Mouse (Mus musculus): Measurements from ENCODE around the gene Nfia.

The Nfia gene

DNA sequence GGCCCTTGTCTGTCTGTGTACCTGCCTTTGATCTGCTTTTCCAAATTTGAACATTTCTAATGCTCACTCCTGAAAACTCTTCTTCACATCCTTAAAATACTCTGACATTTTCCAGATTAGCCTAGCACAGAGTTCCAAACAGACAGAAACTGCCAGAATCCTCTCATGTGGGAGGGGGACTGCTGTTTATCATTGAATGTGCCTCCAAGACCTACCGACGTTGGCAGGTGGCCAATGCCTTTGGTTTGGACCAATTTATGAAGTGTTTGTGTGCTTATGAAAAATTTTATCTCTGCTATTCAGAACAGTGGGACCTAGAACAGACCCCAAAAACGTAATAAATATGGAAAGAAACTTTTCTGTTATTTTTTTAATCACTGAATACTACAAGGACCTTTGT, 103.4 kb downstream of the Nfia start:
- no peak for DNase-seq

DNA sequence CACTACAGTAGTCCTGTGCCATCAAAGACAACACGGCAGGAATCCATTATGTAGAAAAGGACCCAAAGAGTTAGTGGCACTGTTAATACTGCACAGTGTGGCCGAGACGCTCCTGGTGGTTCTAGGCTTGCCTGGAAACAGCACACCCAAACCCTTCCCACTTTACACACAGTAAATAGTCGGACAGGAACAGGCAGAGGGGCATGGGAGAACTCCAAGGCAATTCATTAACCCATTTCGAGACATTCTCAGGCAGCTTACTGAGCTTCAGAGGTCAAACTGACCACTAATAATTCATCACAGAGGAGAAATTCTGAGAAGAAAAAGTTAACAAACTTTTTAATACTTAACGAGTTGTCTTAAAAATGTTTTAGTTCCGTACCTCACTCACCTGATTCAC, 107.2 kb downstream of the Nfia start:
- no peak for DNase-seq

DNA sequence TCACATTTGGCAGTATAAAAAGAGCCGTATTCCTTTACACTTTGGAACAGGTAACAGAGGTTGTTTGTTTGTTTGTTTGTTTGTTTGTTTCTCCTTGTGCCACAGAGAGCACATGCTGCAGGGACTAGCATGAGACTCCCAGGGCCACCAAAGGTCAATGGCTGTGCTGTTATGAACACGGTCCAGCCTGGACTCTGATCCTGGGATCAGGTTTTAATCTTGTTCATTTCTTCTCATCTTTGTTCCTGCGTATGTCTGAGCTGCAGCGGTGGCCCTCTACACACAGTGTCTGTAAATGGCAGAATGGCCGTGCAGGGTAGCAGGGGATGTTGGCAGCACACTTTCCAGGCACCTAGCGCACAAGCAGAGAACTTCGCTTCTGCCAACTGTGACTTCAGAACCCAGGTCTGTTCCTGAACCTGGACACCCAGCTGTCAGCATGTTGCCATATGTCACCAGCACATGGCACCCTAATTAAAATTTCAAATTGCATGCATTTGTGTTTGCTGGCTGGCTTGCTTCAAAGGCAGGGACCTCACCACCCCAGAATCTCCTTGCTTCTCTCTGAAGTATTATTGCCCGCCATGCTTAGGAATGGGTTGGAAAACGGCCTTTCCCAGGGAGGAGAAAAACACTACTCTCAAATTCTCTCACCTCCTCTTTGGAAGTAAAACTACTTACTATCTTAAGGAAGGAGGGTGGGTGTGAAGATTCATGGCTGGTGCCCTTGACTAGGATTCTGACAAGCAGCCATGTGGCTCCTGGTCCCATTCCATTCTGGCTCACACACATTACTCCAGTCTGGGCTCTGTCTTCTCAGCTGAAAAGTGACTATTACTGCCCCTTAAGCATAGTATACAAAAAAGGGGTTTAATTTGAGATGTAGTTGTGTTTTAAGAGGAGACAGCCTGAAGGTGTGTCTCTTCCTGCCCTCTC, 107.9 kb downstream of the Nfia start:
- peak; percentile 95 for DNase-seq

DNA sequence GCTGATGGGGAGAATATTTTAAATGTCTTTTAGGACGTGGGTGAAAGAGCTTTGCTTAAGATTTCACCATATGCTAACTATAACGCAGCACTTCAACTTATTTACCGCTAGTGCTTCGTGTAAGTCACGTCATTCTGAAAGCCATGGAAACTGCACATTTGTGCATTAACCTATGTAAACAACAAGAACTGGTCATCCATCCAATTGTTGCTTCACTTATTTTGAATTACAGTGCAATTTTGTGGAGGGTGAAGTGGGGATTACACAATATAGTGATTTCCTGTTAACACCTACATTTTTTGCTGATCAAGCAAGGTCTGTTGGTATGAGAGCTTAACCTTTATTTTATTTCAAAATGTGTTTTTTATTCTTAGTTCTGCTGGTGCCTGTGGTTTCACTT, 113.0 kb downstream of the Nfia start:
- DNase-seq = no peak

DNA sequence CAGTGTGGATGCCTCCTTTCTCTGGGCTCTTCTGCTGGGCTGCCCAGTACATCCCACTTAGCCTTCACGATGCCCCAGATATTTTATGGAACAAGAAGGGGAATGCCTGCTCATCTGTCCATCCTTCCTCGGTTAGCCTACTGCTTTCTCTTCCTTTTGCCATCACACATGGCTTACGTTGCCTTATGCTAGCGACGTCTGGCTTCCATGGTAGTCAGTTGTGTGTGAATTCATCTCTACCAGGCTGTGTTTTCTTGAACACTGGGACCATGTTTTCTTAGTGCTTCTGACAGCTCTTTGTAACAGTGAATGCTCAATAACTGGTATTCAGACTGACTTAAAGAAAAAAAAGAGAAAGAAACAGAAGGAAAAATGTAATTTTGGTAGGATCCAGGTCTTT, 113.7 kb downstream of the Nfia start:
- DNase-seq = no peak

DNA sequence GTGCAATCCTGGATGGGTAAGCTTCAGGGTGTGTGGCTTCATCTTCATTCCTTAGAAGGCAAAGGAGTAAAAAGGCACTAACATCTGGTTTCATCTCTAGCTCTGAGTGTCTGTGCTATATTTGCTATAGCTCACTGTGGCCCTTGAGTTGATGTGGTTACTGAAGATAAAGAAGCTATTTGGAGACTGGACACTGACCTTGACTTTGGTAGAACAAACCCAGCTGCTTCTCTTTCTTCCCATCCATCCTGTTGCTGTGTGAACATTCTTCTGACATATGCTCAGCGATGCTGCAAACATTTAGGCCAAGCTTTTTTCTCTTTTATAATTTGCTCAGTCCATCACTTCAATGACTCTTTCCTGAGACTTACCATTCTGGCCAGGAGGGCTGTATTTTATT, 114.7 kb downstream of the Nfia start:
- no peak for DNase-seq

DNA sequence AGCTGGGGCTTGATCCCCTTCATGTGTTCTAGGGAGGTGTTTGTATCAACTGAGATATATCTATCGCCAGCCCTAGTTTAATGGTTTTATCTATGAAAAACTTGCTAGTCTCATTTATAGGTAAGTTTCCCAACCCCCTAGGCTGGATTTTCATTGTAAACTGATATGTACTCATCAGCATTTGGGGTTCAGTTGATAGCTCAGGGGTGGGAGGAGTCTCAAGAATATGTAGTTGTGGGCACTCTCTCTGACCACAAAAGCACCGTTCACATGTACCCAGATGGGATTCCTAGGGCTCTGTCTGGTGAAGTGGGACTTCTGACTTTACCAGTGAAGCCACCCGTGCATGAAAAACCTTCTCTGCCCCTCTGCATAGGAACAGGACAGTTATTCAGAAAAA, 118.5 kb downstream of the Nfia start:
- DNase-seq = no peak

DNA sequence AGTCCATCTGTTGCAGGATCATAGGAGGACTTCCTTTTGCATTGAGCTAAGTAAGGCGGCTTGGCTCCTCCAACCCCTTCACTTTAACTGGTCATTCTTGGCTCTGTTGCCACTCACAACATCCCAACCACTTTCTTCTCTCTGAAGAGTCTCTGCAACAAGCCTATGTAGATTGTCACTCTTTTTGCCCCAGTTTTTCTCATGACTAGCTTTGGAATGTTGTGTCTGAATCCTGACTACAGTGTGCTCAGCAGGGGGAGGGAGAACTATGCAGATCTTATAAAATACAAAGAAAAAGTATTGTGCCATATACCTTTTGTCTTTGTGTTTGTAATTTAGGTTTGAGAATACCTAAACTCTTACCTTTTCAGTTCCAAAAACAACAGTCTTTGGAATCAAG, 119.1 kb downstream of the Nfia start:
- DNase-seq = no peak

DNA sequence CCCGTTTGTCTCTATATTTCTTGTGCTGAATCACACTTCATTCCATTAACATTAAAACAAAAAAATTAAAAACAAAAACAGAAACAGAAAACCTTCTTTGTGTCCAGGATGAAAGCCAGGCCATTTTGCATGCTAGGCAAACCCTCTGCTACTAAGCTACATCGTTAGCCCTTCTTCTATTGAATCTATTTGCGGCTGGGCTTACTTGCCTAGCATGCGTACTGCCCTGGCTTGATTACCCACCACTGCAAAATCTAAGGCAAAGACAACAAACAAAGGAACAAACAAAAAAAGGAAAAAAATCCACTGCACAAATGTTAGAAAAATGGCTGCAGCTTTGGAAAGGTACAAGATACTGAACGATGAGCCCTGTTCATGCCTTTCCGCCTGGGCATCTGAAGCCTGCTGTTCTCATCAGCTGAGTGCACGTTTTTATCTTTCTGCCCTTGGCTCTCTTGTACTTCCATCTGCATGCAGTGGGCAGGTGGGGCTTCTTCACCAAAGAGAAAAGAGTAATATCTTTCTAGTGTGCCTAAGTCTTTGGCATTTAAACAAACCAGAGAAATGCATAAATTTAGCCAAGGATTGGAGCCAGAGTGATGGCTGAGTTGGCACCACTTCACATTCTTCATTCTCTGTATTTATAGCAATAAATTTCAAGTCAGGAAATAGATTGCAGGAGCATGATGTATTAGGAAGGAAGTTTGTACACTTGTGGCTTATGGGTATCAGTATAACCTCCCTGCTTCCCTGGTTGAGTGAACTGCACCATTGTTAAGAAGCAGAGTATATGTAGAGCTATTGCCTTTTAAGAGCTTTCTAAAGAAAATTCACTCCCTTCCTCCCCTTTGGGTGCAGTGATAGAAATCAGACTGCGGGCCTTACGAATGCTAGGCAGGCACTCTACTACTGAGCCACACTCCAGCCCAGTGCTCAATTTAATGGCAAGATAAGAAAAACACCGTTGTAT, 121.7 kb downstream of the Nfia start:
- peak; percentile 54 for DNase-seq

DNA sequence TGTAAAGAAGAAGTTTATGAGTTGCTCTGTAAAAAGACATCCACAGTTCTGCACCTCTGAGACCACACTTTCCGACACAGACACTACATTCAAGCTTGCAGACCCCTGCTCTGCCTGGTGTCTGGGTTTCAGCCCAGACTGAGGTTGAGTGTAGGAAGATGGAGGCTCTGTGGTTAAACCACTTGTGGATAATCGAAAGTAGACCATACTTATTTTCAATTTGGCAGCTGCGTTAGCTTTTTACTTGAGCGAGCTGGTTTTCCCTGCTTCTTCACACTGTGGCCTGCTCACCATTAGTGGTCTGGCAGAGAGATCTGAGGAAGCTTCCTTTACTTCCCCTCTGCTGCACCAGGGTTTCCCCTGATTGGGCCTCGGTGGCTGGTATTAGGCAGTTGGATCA, 123.4 kb downstream of the Nfia start:
- DNase-seq = no peak

DNA sequence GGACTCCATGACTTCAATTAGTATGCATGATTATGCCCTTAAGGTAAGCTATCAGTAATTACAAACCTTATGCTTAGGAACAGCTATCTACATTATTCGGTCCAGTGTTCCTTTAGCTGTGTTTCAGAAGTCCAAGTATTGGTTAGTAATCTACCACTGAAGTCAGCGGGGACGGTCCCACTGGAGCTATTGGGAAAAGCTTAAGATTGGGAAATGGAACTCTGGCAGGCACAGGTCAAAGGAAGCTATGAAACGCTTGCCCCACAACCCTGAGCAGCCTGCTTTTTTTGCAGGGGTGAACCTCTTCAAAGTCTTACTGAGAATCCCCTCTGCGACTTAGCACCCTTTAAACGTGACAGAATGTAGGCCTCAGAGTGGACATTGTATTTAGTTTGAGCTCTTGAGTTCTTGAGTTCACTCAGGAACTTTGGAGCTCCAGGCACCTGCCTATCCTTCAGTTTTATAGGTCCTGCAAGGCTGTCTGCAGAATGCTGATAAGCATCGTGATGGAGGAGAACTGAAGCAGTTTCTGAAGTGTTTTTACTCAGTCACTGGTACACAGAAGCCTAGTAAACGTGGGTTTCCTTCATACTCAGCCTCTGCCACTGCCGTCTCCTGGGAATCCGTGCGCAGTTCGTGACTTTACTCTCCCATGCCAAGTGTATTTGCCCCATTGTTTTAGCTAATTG, 127.9 kb downstream of the Nfia start:
- DNase-seq = no peak

DNA sequence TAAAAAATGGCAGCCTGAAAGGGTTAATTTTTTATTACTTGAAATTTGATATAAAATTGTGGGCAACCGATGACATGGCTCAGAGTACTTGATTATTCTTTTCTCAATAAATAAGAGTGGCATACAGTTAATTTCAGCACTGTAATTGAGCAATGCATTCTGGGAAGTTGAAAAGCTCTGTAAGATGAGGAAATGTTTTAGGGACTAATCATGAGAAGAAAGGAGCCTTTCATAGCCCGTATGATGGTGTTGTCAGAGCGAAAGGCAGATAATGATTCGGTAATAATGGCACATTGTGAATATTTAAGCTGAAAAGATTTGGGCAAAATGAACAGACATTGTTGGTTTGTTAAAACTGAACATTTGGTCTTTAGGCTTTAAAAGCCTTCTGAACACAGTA, 133.3 kb downstream of the Nfia start:
- no peak for DNase-seq

DNA sequence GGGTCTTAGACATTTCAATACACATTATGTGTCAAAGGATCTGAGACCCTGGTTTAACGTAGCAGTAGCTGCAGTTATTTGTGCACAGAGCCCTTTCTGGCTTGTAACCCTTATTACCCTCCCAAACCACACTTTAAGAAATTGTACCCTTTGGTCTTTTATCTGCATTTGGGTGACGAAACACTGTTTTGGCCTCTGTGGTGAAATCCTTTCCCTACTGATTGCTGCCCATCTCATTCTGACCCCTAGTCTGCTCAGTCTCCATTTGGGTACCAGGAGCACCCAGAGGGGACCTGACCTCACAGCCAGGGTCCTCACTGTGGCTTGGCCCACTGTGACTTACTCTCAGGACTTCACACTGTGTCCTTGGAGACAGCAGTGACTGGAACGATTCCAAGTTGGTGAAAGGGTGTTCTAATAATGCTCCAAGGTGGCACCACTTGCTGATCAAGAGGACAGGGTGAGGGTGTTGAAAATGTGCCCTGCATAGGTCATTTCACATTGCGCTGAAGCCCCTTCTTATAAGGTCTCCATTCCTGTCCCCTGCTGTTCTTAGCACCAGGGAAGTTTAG, 136.1 kb downstream of the Nfia start:
- DNase-seq = peak; percentile 50

DNA sequence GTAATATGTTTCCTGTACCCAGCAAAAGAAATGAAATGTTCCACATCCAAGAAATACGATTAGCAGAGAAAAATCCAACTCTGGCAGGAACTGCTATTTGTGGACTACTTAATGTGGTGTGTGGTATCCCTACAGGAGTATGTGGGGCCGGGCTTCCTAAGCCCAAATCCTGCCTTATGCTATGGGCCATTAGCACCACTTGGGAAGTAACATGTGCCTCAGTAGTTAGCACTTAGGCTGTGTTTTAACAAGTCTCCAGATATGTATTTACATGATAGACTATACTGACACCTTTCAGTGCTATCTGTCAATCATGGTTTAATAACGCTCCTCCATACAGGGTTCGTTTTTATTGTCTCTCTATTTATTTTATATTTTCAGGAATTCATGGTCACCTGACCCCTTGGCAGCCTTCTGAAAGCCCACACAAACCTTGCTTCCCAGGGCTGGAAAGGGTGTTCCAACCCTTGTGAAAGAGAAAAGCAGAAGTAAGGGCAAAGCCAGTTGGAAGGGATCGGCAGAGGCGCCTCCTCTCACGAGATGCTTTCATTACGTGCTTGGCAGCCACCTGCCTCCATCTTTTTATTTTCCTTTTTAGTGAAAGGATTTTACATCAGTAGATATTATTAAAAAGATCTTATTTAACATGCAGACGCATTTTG, 137.7 kb downstream of the Nfia start:
- no peak for DNase-seq

DNA sequence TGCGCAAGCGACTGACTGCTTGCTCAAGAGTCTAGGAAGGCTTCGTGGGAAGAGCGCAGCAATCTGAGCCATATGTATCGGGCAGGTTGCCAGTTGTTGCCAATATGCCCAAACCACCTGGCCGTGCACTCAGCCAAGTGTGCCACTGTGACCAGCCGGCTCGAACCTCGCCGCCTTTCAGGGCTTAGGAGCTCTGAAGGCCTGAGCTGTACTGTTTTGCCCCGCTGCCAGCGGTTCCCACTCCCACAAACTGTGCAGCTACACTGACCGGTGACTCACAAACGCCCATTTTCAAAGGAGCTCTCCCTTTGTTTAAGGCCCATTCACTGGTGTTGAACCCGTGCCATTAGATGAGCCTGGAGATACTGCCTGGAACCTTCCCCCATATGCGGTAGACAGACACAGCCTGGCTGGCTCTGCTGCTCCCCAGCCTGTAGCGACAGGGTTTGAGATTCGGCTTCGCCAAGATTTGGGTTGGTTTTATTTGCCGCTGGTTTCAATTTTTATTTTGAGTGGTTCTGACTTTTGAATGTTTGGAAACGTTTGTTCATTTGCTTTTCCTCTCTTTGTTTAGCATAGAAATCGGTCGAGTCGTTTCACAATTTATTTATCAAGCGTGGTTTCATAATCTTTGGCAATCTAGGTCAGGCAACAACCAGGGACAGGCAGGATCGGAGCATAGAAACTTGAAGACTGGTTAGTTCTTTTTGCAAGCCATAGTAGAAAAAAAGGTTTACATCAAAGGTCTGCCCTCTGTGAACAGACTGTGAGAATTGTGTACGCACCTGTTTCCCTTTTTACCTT, 138.4 kb downstream of the Nfia start:
- DNase-seq = peak; percentile 97

DNA sequence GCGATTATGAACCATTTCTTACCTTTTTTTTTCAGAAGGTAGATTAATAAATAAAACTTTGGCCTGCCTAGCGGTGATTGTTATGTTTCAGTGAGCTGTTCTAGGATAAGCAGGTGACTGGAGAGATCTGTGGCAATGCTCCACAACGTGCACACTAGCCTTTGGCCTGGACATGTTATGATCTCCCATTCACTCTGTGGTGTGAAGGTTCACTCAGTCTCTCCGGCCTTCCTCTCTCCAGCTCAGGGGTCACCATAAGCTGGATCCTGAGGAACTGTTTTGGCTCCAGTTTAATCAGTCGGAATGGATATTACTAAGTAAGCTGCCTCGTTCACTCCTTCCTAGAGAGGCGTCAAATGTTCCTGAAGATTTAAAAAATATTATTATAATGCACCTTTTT, 139.2 kb downstream of the Nfia start:
- DNase-seq = no peak

DNA sequence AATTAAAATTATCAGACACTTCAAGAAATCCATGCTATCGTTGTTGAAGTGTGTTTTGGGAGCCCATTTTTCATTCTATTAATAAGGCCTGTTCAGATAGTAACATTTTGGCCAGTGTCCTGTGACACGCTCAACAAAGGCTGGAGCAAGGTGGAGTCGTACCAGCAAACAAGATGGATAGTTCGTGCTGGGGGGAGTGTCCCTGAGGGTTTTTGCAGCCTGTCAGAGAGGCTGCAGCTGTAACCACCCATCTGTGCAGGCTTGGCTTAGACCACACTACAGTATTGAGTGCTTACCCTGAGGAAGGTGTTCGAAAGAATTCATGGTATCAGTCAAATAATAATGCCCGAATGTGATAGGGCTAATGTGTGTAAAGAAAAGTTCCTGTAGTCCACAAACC, 139.6 kb downstream of the Nfia start:
- DNase-seq = no peak

DNA sequence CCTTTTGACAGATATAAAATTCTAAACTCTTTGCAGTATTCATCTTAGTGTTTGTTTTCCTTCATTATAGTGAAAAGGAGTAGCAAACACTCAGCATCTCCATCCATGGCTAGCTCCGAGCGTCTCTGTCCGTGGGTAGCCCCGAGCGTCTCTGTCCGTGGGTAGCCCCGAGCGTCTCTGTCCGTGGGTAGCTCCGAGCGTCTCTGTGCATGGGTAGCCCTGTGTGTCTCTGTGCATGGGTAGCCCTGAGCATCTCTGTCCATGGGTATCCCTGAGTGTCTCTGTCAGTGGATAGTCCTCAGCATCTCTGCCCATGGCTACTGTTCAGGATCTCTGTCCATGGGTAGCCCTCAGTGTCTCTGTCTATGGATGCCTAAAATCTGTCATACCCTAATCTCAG, 140.0 kb downstream of the Nfia start:
- no peak for DNase-seq

DNA sequence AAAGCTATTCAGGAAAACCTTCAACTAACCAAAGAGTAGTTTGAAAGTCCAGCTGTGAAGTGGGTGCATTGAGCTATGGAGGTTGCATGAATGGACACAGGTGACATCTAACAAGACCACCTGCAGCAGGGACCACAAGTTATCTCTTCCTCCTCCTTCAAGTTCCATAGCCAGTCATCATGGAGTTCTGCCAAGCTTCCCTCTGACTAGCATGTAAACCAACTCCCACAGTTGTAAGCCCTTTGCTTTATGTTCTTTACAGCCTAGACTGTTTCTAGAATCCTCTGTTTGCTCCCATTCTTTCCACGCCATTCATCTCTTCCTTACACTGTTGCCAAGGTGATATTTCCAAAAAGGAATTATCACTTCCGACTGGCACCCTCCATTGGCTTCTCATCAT, 141.8 kb downstream of the Nfia start:
- no peak for DNase-seq

DNA sequence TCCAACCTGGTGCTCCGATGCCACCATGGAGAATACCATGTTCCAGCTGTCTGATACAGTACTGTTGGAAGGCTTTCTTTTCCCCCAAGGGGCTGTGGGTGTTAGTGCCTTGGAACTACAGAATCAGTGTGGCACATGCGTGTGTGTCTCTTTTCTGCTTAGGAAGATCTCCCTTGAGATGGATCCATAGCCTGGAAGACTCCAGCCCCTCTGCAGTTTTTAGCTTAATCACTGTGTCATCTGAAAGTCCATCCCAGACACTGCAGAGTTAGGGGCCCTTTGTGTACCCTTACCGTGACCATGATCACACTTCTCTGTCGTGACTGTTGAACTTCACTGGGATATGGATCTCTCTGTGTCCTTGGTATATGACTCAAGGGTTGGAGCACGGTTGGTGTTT, 142.2 kb downstream of the Nfia start:
- DNase-seq = no peak

DNA sequence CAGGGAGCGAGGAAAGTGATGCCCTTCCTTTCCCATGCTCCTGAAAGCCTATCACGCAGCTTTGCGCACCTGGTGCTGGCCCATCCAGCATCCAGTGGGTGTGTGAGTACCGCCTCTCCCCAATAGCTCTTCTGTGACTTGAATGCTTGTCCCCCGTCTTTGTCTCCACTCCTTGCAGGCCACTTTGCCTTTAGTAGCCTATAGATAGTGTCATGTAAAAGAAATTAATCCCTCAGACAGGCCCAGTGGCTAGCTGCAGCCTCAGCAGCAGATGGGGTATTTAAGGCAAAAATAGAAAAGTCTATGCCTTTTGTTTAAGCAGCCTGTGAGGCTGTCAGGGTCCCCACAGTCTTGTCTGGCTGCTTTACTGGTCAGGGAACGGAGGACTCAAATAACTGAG, 145.0 kb downstream of the Nfia start:
- no peak for DNase-seq
